Mouse (Mus musculus): ENCODE data around the gene Polr2c.
"Not testable (repeated sequence)": the region's sequence is repeated elsewhere in the genome, so short reads cannot be mapped to it uniquely, and the experiment has no call there.

The Polr2c gene

GRCm38 (mm10) chr8:94841183-94841582 is 16.1 kb upstream of the Polr2c start:
- no peak for DNase-seq

GRCm38 (mm10) chr8:94850049-94850448 is 7.2 kb upstream of the Polr2c start:
- no peak for DNase-seq

GRCm38 (mm10) chr8:94854761-94855160 is 2.5 kb upstream of the Polr2c start:
- DNase-seq: not testable (repeated sequence)

- no peak for DNase-seq
These were observed 272 bp upstream of the Polr2c start for GRCm38 (mm10) chr8:94857011-94857345.

- DNase-seq: peak; percentile 35 to 68
These were observed 4.2 kb downstream of the Polr2c start for GRCm38 (mm10) chr8:94861352-94861910.

GRCm38 (mm10) chr8:94862487-94863220 is 5.4 kb downstream of the Polr2c start:
- DNase-seq: no peak

- DNase-seq: no peak
These were observed 6.8 kb downstream of the Polr2c start for GRCm38 (mm10) chr8:94863897-94864673.

GRCm38 (mm10) chr8:94865292-94865691 is 8.0 kb downstream of the Polr2c start:
- no peak for DNase-seq

GRCm38 (mm10) chr8:94866921-94867320 is 9.7 kb downstream of the Polr2c start:
- DNase-seq: no peak

GRCm38 (mm10) chr8:94869146-94869545 is 11.9 kb downstream of the Polr2c start:
- no peak for DNase-seq

- DNase-seq: no peak
These were observed 12.8 kb downstream of the Polr2c start for GRCm38 (mm10) chr8:94870003-94870402.

GRCm38 (mm10) chr8:94870474-94871107 is 13.3 kb downstream of the Polr2c start:
- no peak for DNase-seq

GRCm38 (mm10) chr8:94871108-94871894 is 14.1 kb downstream of the Polr2c start:
- DNase-seq: no peak

- DNase-seq: no peak
These were observed 14.9 kb downstream of the Polr2c start for GRCm38 (mm10) chr8:94872156-94872555.

GRCm38 (mm10) chr8:94872576-94872975 is 15.3 kb downstream of the Polr2c start:
- no peak for DNase-seq

- peak; percentile 45 to 73 for DNase-seq
These were observed 17.1 kb downstream of the Polr2c start for GRCm38 (mm10) chr8:94874358-94874757.

GRCm38 (mm10) chr8:94875096-94875870 is 18.0 kb downstream of the Polr2c start:
- no peak for DNase-seq

GRCm38 (mm10) chr8:94875871-94876150 is 18.6 kb downstream of the Polr2c start:
- DNase-seq: no peak

- DNase-seq: peak; percentile 85 to 94
These were observed 19.0 kb downstream of the Polr2c start, which contains the start of gene Dok4 for GRCm38 (mm10) chr8:94876197-94876730. Gene Dok4 (minus strand): TSS chr8:94876330.

- no peak for DNase-seq
These were observed 19.6 kb downstream of the Polr2c start for GRCm38 (mm10) chr8:94876820-94877219.

- no peak for DNase-seq
These were observed 23.5 kb downstream of the Polr2c start for GRCm38 (mm10) chr8:94880742-94881141.

All from spleen, adult 18-20 months (tissue).